Mouse (Mus musculus): Measurements from ENCODE around the gene Olfr161.
"Not testable (repeated sequence)": the region's sequence is repeated elsewhere in the genome, so short reads cannot be mapped to it uniquely, and the experiment has no call there.

GRCm38 (mm10) chr16:3632572-3633361 is 41.9 kb downstream of the Olfr161 start:
- not testable (repeated sequence) for TF ChIP-seq CTCF, POLR2A (IDR thresholded peaks at IDR 0.05; ENCODE audit: insufficient read depth, low read depth, low read length)

All from olfactory bulb, adult 2 months (tissue).